Mouse (Mus musculus) ovary, adult 18-20 months (tissue): ENCODE results near the gene Icam2.
"Not testable (repeated sequence)": the region's sequence is repeated elsewhere in the genome, so short reads cannot be mapped to it uniquely, and the experiment has no call there.

Experiments used
- DNase-seq: peaks from one replicate; pipeline ENCODE4 v3.0.0; 2022; ENCODE audit warnings: low spot score, mixed read lengths

Gene Icam2

GRCm38 (mm10) chr11:106344910-106345309, 43.0 kb downstream of the Icam2 start:
- no peak for DNase-seq

GRCm38 (mm10) chr11:106340990-106341520, 46.8 kb downstream of the Icam2 start:
- DNase-seq = no peak

GRCm38 (mm10) chr11:106339323-106339722, 48.6 kb downstream of the Icam2 start:
- not testable (repeated sequence) for DNase-seq

- no peak for DNase-seq
Observed at GRCm38 (mm10) chr11:106338870-106339269, 49.0 kb downstream of the Icam2 start.

- DNase-seq = no peak
Observed at GRCm38 (mm10) chr11:106338029-106338428, 49.8 kb downstream of the Icam2 start.

GRCm38 (mm10) chr11:106334066-106334465, 53.8 kb downstream of the Icam2 start:
- no peak for DNase-seq

- no peak for DNase-seq
Observed at GRCm38 (mm10) chr11:106332458-106332857, 55.4 kb downstream of the Icam2 start.

- no peak for DNase-seq
Observed at GRCm38 (mm10) chr11:106329682-106330081, 58.2 kb downstream of the Icam2 start.

GRCm38 (mm10) chr11:106329128-106329527, 58.7 kb downstream of the Icam2 start:
- no peak for DNase-seq

- no peak for DNase-seq
Observed at GRCm38 (mm10) chr11:106328521-106328920, 59.4 kb downstream of the Icam2 start.
